Comparison of ENCODE assay signal across 7 mouse cellular contexts in genomic region chr7:139615767-139616766, GRCm38 (mm10). TPM values are rescaled to one million over a fixed set of nuclear protein-coding genes. Genes with fewer than 3 reads are reported as not detected.
DNase-seq lines count a peak whose midpoint lies in the region; ATAC-seq lines count a peak whose summit lies in the region.

No protein-coding gene starts in this region.

- peak; percentile 82 for ATAC-seq in hindbrain, embryonic 14.5 days (ENCODE audit: low FRiP score)
- ATAC-seq in megakaryocyte, adult 5-6 weeks (ENCODE audit: poor library complexity, severe bottlenecking), result peak; percentile 75

- H3K4me3 ChIP-seq in forebrain, embryonic 10.5 days, result no peak overlapping the region
- no peak overlapping the region for H3K4me3 ChIP-seq in hindbrain, embryonic 14.5 days (replicated peaks; ENCODE audit: low read length)

- H3K27ac ChIP-seq in forebrain, embryonic 10.5 days, result no peak overlapping the region
- no peak overlapping the region for H3K27ac ChIP-seq in hindbrain, embryonic 14.5 days

- no peak overlapping the region for H3K4me2 ChIP-seq in hindbrain, embryonic 14.5 days (replicated peaks)

- no peaks in the 10 kb centered on the region for H3K36me3 ChIP-seq in forebrain, embryonic 10.5 days (replicated peaks)
- no peaks in the 10 kb centered on the region for H3K36me3 ChIP-seq in hindbrain, embryonic 14.5 days (replicated peaks; ENCODE audit: control insufficient read depth, insufficient read depth)

- H3K9me3 ChIP-seq in forebrain, embryonic 10.5 days, result no peaks in the 10 kb centered on the region
- no peaks in the 10 kb centered on the region for H3K9me3 ChIP-seq in hindbrain, embryonic 14.5 days (ENCODE audit: control insufficient read depth, low read length)

- DNase-seq in Muller cell, postnatal 12 days (ENCODE audit: inconsistent ontology term), result peak; percentile 97
- peak; percentile 62 for DNase-seq in brain, embryonic 18.5 days (ENCODE audit: low read depth, low spot score)
- peak; percentile 69 for DNase-seq in forebrain, embryonic 10.5 days (ENCODE audit: extremely low spot score, low spot score)
- peak; percentile 88 for DNase-seq in hindbrain, embryonic 14.5 days (ENCODE audit: low spot score)
- DNase-seq in layer of hippocampus, postnatal 25 days (ENCODE audit: extremely low spot score in 1 of 2, low spot score in 1 of 2), result peak; percentile 68 to 76
- DNase-seq in right cerebral cortex, postnatal 10 days (ENCODE audit: low spot score in 2 of 2), result peak; percentile 79 to 81

- H3K27me3 ChIP-seq in forebrain, embryonic 10.5 days (ENCODE audit: poor library complexity, severe bottlenecking), result peaks cover 50% of the 10 kb centered on the region
- H3K27me3 ChIP-seq in hindbrain, embryonic 14.5 days (ENCODE audit: control insufficient read depth, insufficient read depth, low read length), result no peaks in the 10 kb centered on the region

- 56% methylated on average over 12 of the region's 12 CpGs for WGBS in forebrain, embryonic 10.5 days
- WGBS in hindbrain, embryonic 14.5 days, result 43% methylated on average over 12 of the region's 12 CpGs

- H3K4me1 ChIP-seq in forebrain, embryonic 10.5 days, result peaks cover 9% of the 10 kb centered on the region; the same call in 1 of the 2 replicates
- H3K4me1 ChIP-seq in hindbrain, embryonic 14.5 days (replicated peaks; ENCODE audit: control insufficient read depth, insufficient read depth, low read length), result no peaks in the 10 kb centered on the region

- H3K9ac ChIP-seq in hindbrain, embryonic 14.5 days, result no peak overlapping the region

RNA-seq across cellular contexts. Expression of gene Nkx6-2, which starts 33.5 kb away (rescaled TPM):
- 2.0 and 5.5 TPM in 2 replicates for polyA plus RNA-seq in forebrain, embryonic 10.5 days (2016; fragmentation: Nextera tagmentation; extraction: Ambion mirVana)
- polyA plus RNA-seq in hindbrain, embryonic 14.5 days (2014; fragmentation: Nextera tagmentation; extraction: Ambion mirVana), result 13.7 and 15.1 TPM in 2 replicates
- total RNA-seq in layer of hippocampus, postnatal 25 days (2021), result 10 to 100 TPM; 11.2 to 14.6 TPM
- total RNA-seq in megakaryocyte, adult 5-6 weeks (2015), result not detected in 2 replicates
- not detected in 2 replicates for total RNA-seq in megakaryocyte, adult 5-6 weeks (2017)

Comparison
In these comparisons a context has a peak if more than half of its experiments do, and no peak if none do; other contexts are left out.
1. RNA of gene Nkx6-2, which starts 33.5 kb away (total RNA-seq): 11.2 to 14.6 TPM in layer of hippocampus, postnatal 25 days; not detected in megakaryocyte, adult 5-6 weeks; every median in the first group is over 10 times any median in the second.
2. Peak in every context shown above with its lines, with median percentiles within 50 percentile points of each other: DNase-seq.